Mouse (Mus musculus): ENCODE measurements around the gene Prtg. TPM values are rescaled to one million over a fixed set of nuclear protein-coding genes. Genes with fewer than 3 reads are reported as not detected.

The Prtg gene
- polyA plus RNA-seq, 1 experiment from 2014 or later, result 6.2 TPM

DNA sequence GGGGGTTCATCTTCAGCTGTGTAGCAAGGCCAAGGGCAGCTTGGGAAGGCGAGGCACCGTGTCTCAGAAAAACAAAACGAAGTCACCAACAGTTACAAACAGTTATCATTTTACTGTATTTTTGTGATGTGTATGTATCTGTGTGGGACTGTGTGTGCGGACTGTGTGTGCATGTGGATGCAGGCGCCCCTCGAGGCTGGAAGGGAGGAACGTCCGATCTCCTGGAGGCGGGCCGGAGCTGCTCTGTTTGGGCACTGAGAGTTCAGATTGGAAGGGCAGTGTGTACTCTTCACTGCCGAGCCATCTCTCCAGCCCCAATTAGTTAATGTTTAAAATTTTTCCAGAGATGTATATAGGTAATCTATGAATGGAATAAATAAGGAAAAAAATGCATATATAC, 55.5 kb downstream of the Prtg start:
- Histone ChIP-seq H3K27me3 (ENCODE audit: control insufficient read depth, insufficient read depth, low read length) (no peaks in the 10 kb centered on the region), H3K9ac (ENCODE audit: low read length) (no peak overlapping the region), H3K4me3 (ENCODE audit: low read depth, low read length) (no peak overlapping the region), H3K36me3 (ENCODE audit: control insufficient read depth, insufficient read depth, low read length) (peaks cover 6% of the 10 kb centered on the region), H3K27ac (ENCODE audit: low read depth, low read length) (no peak overlapping the region), H3K9me3 (ENCODE audit: control insufficient read depth, low read length) (no peaks in the 10 kb centered on the region), H3K4me2 (no peak overlapping the region), H3K4me1 (ENCODE audit: control insufficient read depth, insufficient read depth, low read length) (no peaks in the 10 kb centered on the region)
- no peak for DNase-seq (ENCODE audit: low spot score, missing footprints)
- 87% methylated on average over 11 of the region's 11 CpGs for WGBS
- ATAC-seq (ENCODE audit: low FRiP score), result no peak

DNA sequence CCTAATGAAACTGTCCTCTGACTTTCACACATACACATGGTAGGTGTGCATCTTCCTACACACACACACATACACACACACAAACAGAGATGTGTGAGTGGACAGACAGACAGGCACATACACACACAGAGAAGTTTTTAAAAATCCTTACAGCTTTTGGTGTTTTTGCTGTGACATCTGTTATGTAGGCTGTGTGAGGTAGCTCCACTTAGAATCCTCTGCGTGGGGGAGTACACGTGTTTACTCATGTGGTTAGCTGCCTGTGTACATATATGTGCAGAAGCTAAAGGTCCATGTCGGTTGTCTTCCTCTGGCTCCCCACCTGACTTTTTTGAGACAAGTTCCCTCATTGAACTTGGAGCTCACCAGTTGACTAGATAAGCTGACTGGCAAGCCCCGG, 56.3 kb downstream of the Prtg start:
- Histone ChIP-seq H3K9ac (ENCODE audit: low read length) (no peak overlapping the region), H3K4me3 (ENCODE audit: low read depth, low read length) (no peak overlapping the region), H3K9me3 (ENCODE audit: control insufficient read depth, low read length) (no peaks in the 10 kb centered on the region), H3K4me2 (no peak overlapping the region), H3K4me1 (ENCODE audit: control insufficient read depth, insufficient read depth, low read length) (no peaks in the 10 kb centered on the region), H3K27ac (ENCODE audit: low read depth, low read length) (no peak overlapping the region), H3K36me3 (ENCODE audit: control insufficient read depth, insufficient read depth, low read length) (peaks cover 6% of the 10 kb centered on the region), H3K27me3 (ENCODE audit: control insufficient read depth, insufficient read depth, low read length) (no peaks in the 10 kb centered on the region)
- DNase-seq (ENCODE audit: low spot score, missing footprints) (no peak), ATAC-seq (ENCODE audit: low FRiP score) (no peak)
- WGBS, result 93% methylated on average over 4 of the region's 4 CpGs

DNA sequence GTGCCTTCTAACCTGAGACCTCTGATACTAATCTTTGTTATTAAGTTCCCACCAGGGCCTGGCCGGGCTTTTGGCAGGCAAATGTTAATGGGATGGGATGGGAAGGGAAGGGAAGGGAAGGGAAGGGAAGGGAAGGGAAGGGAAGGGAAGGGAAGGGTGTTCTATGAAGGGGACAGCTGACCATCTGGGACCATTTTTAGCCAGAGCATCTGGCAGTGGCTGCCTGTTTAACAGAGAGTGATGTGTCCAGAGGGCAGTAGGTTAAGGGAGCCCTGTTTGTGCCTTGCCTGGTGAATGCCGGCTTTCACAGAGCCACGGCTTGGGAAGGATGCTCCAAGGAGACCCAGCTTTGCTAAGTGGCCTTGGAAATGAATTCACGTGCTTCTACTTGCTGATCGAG, 57.1 kb downstream of the Prtg start:
- DNase-seq (ENCODE audit: low spot score, missing footprints) (no peak), ATAC-seq (ENCODE audit: low FRiP score) (no peak)
- no peak overlapping the region for H3K27ac ChIP-seq (ENCODE audit: low read depth, low read length)
- no peak overlapping the region for H3K9ac ChIP-seq (ENCODE audit: low read length)
- WGBS, result 63% methylated on average over 4 of the region's 5 CpGs
- no peaks in the 10 kb centered on the region for H3K9me3 ChIP-seq (ENCODE audit: control insufficient read depth, low read length)
- H3K4me2 ChIP-seq, result no peak overlapping the region
- H3K4me1 ChIP-seq (ENCODE audit: control insufficient read depth, insufficient read depth, low read length), result no peaks in the 10 kb centered on the region
- H3K36me3 ChIP-seq (ENCODE audit: control insufficient read depth, insufficient read depth, low read length), result peaks cover 4% of the 10 kb centered on the region
- H3K4me3 ChIP-seq (ENCODE audit: low read depth, low read length), result no peak overlapping the region
- no peaks in the 10 kb centered on the region for H3K27me3 ChIP-seq (ENCODE audit: control insufficient read depth, insufficient read depth, low read length)

DNA sequence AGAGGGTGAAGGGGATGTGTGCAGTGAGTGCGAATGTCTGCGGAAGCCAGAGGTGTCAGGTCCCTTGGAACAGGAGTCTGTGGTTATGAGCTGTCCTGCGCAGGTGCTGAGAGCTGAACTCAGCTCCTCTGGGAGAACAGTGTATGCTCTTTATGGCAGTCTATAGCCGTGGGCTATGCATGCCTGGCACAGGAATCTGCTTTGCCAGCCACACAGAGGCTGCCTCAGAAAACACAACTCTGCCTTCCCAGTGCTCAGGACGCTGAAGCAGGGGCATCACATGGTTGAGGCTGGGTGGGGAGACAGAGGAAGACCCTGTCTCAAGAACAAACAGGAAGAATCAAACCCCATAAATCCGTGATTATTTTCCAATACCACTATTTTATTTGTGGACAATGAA, 60.8 kb downstream of the Prtg start:
- Histone ChIP-seq H3K9ac (ENCODE audit: low read length) (no peak overlapping the region), H3K9me3 (ENCODE audit: control insufficient read depth, low read length) (no peaks in the 10 kb centered on the region), H3K4me3 (ENCODE audit: low read depth, low read length) (no peak overlapping the region), H3K4me2 (no peak overlapping the region), H3K4me1 (ENCODE audit: control insufficient read depth, insufficient read depth, low read length) (peaks cover 11% of the 10 kb centered on the region), H3K36me3 (ENCODE audit: control insufficient read depth, insufficient read depth, low read length) (no peaks in the 10 kb centered on the region), H3K27ac (ENCODE audit: low read depth, low read length) (no peak overlapping the region), H3K27me3 (ENCODE audit: control insufficient read depth, insufficient read depth, low read length) (no peaks in the 10 kb centered on the region)
- 91% methylated on average over 6 of the region's 6 CpGs for WGBS
- DNase-seq (ENCODE audit: low spot score, missing footprints) (no peak), ATAC-seq (ENCODE audit: low FRiP score) (no peak)

DNA sequence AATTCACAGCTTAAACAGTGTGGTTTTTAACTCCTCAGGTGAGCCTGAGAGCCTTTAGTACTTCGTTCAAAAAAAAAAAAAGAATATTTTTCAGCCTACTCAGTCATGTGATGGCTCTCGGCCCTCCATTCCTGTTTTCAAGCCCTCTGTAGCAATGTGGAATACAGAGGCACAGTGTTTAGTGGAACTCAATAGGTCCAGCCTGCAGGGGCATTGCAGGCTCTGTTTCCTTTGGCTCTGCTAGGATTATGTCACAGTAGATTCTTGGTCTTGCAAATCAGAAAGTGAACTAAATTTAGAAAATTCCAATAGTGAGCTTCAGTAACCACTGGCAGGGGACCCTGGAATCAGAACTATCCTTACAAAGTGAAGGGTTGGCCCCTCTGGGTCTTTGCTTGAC, 62.1 kb downstream of the Prtg start:
- Histone ChIP-seq H3K27me3 (ENCODE audit: control insufficient read depth, insufficient read depth, low read length) (no peaks in the 10 kb centered on the region), H3K4me3 (ENCODE audit: low read depth, low read length) (no peak overlapping the region), H3K9me3 (ENCODE audit: control insufficient read depth, low read length) (no peaks in the 10 kb centered on the region), H3K9ac (ENCODE audit: low read length) (no peak overlapping the region), H3K4me1 (ENCODE audit: control insufficient read depth, insufficient read depth, low read length) (peaks cover 15% of the 10 kb centered on the region), H3K4me2 (no peak overlapping the region), H3K27ac (ENCODE audit: low read depth, low read length) (no peak overlapping the region), H3K36me3 (ENCODE audit: control insufficient read depth, insufficient read depth, low read length) (no peaks in the 10 kb centered on the region)
- DNase-seq (ENCODE audit: low spot score, missing footprints) (no peak), ATAC-seq (ENCODE audit: low FRiP score) (no peak)
- 81% methylated on average over 2 of the region's 2 CpGs for WGBS

DNA sequence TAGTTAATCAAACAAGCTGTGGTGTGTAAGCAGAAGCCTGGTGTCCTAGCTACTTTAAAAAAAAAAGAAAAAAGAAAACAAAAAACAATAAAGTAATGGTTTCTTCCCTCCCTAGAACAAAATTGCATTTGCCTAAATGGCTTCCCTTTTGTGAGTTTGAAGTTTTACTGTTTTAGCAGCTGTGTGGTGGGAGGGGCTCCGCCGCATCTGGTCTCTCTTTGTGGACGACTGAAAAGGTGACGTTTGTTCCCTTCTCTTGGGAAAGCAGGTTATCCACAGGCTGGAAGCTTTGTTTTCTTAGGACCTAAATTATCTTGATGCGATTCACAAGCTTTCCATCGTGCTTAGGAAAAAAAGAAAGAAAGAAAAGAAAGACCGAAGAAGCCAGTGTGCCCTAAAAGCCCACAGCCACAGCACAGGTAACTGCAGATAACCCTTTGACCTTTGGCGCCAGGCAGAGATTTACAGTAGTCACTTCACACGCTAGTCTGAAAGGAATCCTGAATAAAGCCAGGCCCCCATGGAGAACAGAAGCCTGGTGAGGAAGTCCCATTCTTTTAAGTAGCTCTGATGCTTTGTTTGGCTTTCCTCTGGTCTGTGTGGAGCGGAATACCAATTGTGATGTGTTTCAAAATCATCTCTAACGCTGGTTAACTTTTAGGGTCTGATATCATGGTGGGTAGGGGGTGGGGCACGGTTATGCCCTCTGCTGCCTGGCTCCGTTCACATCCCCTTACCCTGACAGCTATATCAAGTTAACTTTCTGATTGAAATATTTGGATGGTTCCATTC, 65.0 kb downstream of the Prtg start:
- Histone ChIP-seq H3K4me2 (no peak overlapping the region), H3K27me3 (ENCODE audit: control insufficient read depth, insufficient read depth, low read length) (no peaks in the 10 kb centered on the region), H3K4me3 (ENCODE audit: low read depth, low read length) (no peak overlapping the region), H3K9me3 (ENCODE audit: control insufficient read depth, low read length) (no peaks in the 10 kb centered on the region), H3K9ac (ENCODE audit: low read length) (no peak overlapping the region), H3K27ac (ENCODE audit: low read depth, low read length) (peak overlapping the region; percentile 59), H3K4me1 (ENCODE audit: control insufficient read depth, insufficient read depth, low read length) (peaks cover 15% of the 10 kb centered on the region), H3K36me3 (ENCODE audit: control insufficient read depth, insufficient read depth, low read length) (no peaks in the 10 kb centered on the region)
- DNase-seq (ENCODE audit: low spot score, missing footprints), result peak; percentile 87
- 0 out of 2 replicates have a peak, but pooled peaks have one; percentile 35 for ATAC-seq (ENCODE audit: low FRiP score)
- 17% methylated on average over 13 of the region's 13 CpGs for WGBS

DNA sequence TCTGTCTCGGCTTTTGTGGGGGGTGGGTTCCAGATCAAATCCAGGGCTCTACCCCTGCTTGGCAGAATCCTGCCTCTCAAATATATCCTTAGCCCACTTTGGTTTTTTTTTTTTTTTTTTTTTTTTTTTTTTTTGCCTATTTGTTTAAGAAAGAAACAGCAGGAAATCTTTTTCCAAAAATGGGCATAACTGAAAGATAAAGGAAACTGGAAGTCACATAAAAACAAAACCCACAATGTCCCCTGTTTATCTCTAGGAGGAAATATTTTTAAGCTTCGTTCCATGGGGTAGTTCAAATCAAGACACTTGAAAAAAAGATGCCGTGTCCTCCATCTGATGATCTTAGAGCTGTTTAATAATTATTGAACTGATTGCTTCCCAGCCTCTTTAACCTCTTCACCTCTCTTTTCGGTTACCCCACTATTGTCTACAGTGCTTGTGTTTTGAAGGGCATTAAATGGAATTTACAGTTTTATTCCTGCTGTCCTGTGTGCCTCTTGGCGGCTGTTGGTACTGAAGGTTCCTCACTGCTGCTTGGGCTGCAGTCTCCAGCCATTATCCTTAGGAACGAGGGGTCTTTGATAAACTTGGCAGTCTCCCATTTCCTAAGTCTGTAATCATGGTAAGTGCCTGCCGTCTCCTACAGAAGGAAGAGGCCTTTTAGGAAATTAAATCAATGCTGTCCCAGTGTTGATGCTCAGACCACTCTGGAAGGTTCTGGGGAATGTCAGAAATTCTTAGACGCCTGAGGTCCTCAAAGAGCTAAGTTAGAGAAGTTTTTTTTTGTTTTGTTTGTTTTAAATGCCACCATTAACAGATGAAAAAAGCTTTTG, 65.8 kb downstream of the Prtg start:
- DNase-seq (ENCODE audit: low spot score, missing footprints), result peak; percentile 89

DNA sequence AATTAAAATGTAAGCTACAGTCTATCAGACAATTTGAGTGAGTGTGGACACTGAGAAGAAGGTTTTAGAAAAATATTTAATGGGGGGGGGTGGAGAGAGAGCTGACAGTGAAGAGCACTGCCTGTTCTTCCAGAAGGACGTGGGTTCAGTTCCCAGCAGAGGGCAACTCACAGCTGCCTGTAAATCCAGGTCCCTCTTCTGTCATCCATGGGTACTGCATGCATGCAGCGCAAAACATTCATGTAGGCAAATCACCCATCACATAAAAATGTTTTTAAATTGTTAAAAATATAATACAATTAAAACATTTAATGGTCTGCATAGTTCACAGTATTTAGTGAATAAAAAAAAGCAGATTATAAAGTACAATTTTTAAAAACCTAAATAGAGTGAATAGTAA, 69.2 kb downstream of the Prtg start:
- Histone ChIP-seq H3K27me3 (ENCODE audit: control insufficient read depth, insufficient read depth, low read length) (no peaks in the 10 kb centered on the region), H3K4me2 (no peak overlapping the region), H3K9ac (ENCODE audit: low read length) (no peak overlapping the region), H3K36me3 (ENCODE audit: control insufficient read depth, insufficient read depth, low read length) (no peaks in the 10 kb centered on the region), H3K4me3 (ENCODE audit: low read depth, low read length) (no peak overlapping the region), H3K9me3 (ENCODE audit: control insufficient read depth, low read length) (no peaks in the 10 kb centered on the region), H3K4me1 (ENCODE audit: control insufficient read depth, insufficient read depth, low read length) (peaks cover 51% of the 10 kb centered on the region), H3K27ac (ENCODE audit: low read depth, low read length) (no peak overlapping the region)
- 90% methylated on average over 2 of the region's 2 CpGs for WGBS
- ATAC-seq (ENCODE audit: low FRiP score) (no peak), DNase-seq (ENCODE audit: low spot score, missing footprints) (no peak)

More for the DNA sequence above, 65.8 kb downstream of the Prtg start:
- H3K27me3 ChIP-seq (ENCODE audit: control insufficient read depth, insufficient read depth, low read length), result no peaks in the 10 kb centered on the region
- no peaks in the 10 kb centered on the region for H3K36me3 ChIP-seq (ENCODE audit: control insufficient read depth, insufficient read depth, low read length)
- no peak overlapping the region for H3K4me3 ChIP-seq (ENCODE audit: low read depth, low read length)
- no peaks in the 10 kb centered on the region for H3K9me3 ChIP-seq (ENCODE audit: control insufficient read depth, low read length)
- H3K27ac ChIP-seq (ENCODE audit: low read depth, low read length), result peak overlapping the region; percentile 59; the same call in 1 of the 2 replicates
- 0 out of 2 replicates have a peak, but pooled peaks have one; percentile 16 for ATAC-seq (ENCODE audit: low FRiP score)
- 49% methylated on average over 8 of the region's 8 CpGs for WGBS
- H3K4me1 ChIP-seq (ENCODE audit: control insufficient read depth, insufficient read depth, low read length), result peaks cover 18% of the 10 kb centered on the region
- no peak overlapping the region for H3K4me2 ChIP-seq
- H3K9ac ChIP-seq (ENCODE audit: low read length), result no peak overlapping the region

DNA sequence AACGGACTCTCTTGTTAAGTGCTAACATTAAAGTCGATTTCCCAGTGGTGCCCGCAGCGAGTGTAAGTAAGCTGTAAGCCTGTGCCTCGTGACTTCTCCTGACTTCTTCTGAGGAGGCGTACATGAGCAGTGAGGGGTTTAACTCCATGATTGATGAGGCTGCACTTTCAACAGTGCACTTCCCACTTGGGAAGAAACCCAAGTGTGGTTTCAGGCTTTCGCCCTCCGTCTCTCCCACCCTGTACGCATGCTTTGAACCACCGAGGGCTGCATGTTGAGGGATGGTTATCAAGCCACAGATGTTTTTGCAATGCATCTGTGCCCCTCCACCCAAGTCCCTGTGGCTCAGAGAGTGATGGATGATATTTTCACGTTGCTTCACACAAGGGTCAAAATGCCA, 71.2 kb downstream of the Prtg start:
- H3K9ac ChIP-seq (ENCODE audit: low read length), result no peak overlapping the region
- no peak overlapping the region for H3K4me2 ChIP-seq
- H3K4me1 ChIP-seq (ENCODE audit: control insufficient read depth, insufficient read depth, low read length), result peaks cover 45% of the 10 kb centered on the region
- no peak for ATAC-seq (ENCODE audit: low FRiP score)
- peak; percentile 88 for DNase-seq (ENCODE audit: low spot score, missing footprints)
- no peaks in the 10 kb centered on the region for H3K9me3 ChIP-seq (ENCODE audit: control insufficient read depth, low read length)
- H3K4me3 ChIP-seq (ENCODE audit: low read depth, low read length), result no peak overlapping the region
- no peaks in the 10 kb centered on the region for H3K36me3 ChIP-seq (ENCODE audit: control insufficient read depth, insufficient read depth, low read length)
- 43% methylated on average over 11 of the region's 11 CpGs for WGBS
- no peaks in the 10 kb centered on the region for H3K27me3 ChIP-seq (ENCODE audit: control insufficient read depth, insufficient read depth, low read length)
- H3K27ac ChIP-seq (ENCODE audit: low read depth, low read length), result no peak overlapping the region

All from midbrain, embryonic 11.5 days (tissue).